Mouse (Mus musculus): ENCODE results near the gene Acap3. TPM values are rescaled to one million over a fixed set of nuclear protein-coding genes. Genes with fewer than 3 reads are reported as not detected.

Acap3 gene
- polyA plus RNA-seq, 1 experiment from 2014 or later: 8.2 TPM

DNA sequence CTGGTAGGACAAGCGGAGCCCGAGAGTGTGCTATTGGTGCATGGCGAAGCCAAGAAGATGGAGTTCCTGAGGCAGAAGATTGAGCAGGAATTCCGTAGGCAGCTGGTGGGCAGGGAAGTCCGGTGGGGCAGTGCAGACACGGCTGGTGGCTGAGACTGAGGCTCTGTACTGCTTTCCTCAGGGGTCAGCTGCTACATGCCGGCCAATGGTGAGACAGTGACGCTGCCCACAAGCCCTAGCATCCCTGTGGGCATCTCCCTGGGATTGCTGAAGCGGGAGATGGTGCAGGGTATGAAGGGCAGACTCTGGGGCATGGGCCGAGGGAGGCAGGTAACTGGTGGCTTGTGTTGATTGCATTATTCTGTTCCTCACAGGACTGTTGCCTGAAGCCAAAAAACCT is 3.9 kb upstream of the Acap3 start:
- 86% methylated on average over 10 of the region's 10 CpGs for WGBS
- no peak for ATAC-seq (replicated peaks; ENCODE audit: insufficient number of reproducible peaks, insufficient read depth, low FRiP score, low read depth)
- H3K9ac ChIP-seq: no peak overlapping the region
- peaks cover 47% of the 10 kb centered on the region for H3K36me3 ChIP-seq
- H3K27ac ChIP-seq: no peak overlapping the region
- peaks cover 16% of the 10 kb centered on the region for H3K4me1 ChIP-seq (replicated peaks)
- H3K4me2 ChIP-seq: no peak overlapping the region
- no peaks in the 10 kb centered on the region for H3K27me3 ChIP-seq
- H3K4me3 ChIP-seq: no peak overlapping the region
- H3K9me3 ChIP-seq (replicated peaks): no peaks in the 10 kb centered on the region

DNA sequence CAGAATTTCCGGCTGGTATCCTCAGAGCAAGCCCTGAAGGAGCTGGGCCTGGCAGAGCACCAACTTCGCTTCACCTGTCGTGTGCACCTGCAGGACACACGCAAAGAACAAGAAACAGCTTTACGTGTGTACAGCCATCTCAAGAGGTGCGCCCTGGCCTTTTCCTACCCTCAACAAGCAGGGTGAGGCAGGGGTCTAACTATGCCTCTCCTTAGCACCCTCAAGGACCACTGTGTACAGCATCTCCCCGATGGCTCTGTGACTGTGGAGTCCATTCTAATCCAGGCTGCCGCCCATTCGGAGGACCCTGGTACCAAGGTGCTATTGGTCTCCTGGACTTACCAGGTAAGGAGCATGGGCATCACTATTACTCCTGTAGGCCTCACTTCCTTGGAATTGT is 3.4 kb upstream of the Acap3 start:
- Histone ChIP-seq H3K9me3 (replicated peaks) (no peaks in the 10 kb centered on the region), H3K36me3 (peaks cover 47% of the 10 kb centered on the region), H3K4me3 (no peak overlapping the region), H3K9ac (no peak overlapping the region), H3K4me1 (replicated peaks) (peaks cover 18% of the 10 kb centered on the region), H3K27ac (no peak overlapping the region), H3K4me2 (no peak overlapping the region), H3K27me3 (no peaks in the 10 kb centered on the region)
- 90% methylated on average over 9 of the region's 9 CpGs for WGBS
- no peak for ATAC-seq (replicated peaks; ENCODE audit: insufficient number of reproducible peaks, insufficient read depth, low FRiP score, low read depth)

DNA sequence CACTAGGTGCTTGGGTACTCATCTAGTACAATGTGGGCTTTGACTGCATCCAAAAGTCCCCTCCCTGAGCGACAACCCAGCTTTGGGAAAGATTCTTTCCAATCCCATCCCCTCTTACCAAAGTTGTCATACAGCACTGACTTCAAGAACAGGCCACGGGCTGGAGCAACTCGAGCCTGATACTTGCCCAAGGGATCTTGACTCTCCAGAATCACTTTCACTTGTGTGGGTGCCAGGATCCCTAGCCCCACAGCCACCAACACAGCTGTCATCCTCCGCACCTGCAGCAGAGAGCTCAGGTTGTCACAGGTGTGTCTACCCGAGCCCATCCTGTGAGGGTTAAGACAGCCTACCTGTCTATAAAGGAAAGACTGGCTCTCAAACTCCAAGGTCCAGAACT is 2.3 kb upstream of the Acap3 start:
- ATAC-seq (replicated peaks; ENCODE audit: insufficient number of reproducible peaks, insufficient read depth, low FRiP score, low read depth): no peak
- Histone ChIP-seq H3K9me3 (replicated peaks) (no peaks in the 10 kb centered on the region), H3K27ac (no peak overlapping the region), H3K9ac (no peak overlapping the region), H3K4me3 (no peak overlapping the region), H3K36me3 (peaks cover 47% of the 10 kb centered on the region), H3K4me1 (replicated peaks) (peaks cover 28% of the 10 kb centered on the region), H3K27me3 (no peaks in the 10 kb centered on the region), H3K4me2 (no peak overlapping the region)
- WGBS: 81% methylated on average over 5 of the region's 5 CpGs

DNA sequence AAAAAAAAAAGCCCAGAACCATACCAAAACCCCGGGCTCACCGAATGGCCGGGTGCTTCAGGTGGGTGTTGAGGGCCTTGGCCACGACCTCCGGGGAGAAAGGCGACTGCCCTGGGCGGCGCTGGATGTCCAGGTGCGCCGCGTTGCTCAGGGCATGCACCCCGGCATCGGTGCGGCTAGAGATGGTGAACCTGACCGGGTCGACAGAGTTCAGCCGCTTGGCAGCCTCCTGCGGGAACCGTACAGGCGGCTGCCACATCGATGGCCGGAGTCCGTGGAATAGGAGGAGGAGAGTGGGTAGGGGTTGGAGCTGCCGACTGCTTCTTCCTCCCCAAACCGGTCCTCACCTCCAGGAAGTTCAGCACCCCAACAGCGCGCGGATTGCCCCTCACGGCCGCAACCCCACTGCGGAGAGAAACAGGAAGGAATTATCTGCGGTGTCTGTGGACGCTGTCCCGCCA is 581 bp upstream of the Acap3 start:
- H3K27ac ChIP-seq: no peak overlapping the region
- no peaks in the 10 kb centered on the region for H3K9me3 ChIP-seq (replicated peaks)
- H3K27me3 ChIP-seq: no peaks in the 10 kb centered on the region
- H3K4me1 ChIP-seq (replicated peaks): peaks cover 41% of the 10 kb centered on the region
- peaks cover 35% of the 10 kb centered on the region for H3K36me3 ChIP-seq
- peak overlapping the region; percentile 88 for H3K4me3 ChIP-seq
- ATAC-seq (replicated peaks; ENCODE audit: insufficient number of reproducible peaks, insufficient read depth, low FRiP score, low read depth): no peak
- H3K9ac ChIP-seq: peak overlapping the region; percentile 93
- WGBS: under 1% methylated on average over 34 of the region's 34 CpGs
- peak overlapping the region; percentile 93 for H3K4me2 ChIP-seq

DNA sequence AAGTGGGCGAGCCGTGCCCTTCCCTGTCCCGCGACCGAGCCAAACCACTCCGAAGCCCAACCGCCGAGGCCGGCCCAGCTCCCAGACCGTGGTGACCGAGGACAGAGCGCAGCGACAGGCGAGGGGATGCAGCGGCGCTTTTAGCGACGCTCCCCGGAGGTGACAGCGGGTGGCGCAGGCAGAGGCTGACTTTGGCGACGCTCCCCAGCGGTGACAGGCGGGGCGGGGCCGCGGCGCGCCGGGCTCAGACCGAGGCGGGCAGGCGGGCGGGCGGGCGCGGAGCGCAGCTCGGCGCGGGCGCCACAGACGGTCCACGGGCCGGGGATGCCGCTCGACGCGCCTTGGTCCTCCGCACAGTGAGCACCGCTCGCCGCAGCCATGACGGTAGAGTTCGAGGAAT is 395 bp downstream of the Acap3 start:
- peak overlapping the region; percentile 88 for H3K4me3 ChIP-seq
- peak overlapping the region; percentile 99 for H3K27ac ChIP-seq
- no peaks in the 10 kb centered on the region for H3K9me3 ChIP-seq (replicated peaks)
- ATAC-seq (replicated peaks; ENCODE audit: insufficient number of reproducible peaks, insufficient read depth, low FRiP score, low read depth): peak; percentile 89
- peaks cover 29% of the 10 kb centered on the region for H3K36me3 ChIP-seq
- H3K4me1 ChIP-seq (replicated peaks): peaks cover 41% of the 10 kb centered on the region
- no peaks in the 10 kb centered on the region for H3K27me3 ChIP-seq
- WGBS: under 1% methylated on average over 53 of the region's 56 CpGs
- H3K9ac ChIP-seq: peak overlapping the region; percentile 93
- peak overlapping the region; percentile 93 for H3K4me2 ChIP-seq

DNA sequence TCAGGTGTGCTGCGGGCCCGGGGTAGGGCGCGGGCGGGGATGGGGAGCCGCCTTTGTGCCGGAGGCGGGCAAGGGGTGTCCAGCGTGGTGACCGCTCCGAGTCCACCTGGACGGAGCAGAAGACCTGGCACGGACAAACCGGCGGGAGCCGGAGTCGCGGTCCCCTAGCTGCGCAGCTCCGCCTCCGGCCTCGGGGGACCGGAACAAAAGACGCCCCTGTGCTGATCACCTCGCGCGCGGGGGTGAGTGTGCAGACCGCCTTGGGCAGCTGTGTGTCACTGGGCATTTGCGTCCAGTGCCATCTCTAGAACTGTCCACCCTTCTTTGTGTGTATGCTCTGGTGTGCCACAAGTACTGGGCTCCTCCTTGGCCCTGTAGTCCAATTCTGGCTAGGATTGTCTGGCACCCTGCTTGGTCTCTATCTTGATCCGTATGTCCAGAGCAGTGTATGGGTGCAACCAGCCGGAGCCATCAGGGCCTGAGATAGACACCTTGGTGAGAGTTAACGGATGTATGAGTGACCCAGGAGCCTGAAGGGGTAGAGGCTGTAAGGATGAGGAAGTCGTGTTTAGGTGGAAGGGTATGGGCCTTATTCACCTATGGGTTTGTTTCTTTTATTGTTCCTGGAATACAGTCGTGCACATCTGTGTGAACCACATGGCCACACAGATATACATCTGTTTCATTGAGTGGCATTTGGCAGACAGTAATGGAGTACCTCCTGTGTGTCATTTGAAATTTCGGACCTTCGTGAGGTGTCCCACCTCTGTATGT is 1.0 kb downstream of the Acap3 start:
- Histone ChIP-seq H3K9me3 (replicated peaks) (no peaks in the 10 kb centered on the region), H3K4me3 (peak overlapping the region; percentile 88), H3K27ac (peak overlapping the region; percentile 99), H3K9ac (peak overlapping the region; percentile 93), H3K36me3 (peaks cover 24% of the 10 kb centered on the region), H3K4me1 (replicated peaks) (peaks cover 41% of the 10 kb centered on the region), H3K27me3 (no peaks in the 10 kb centered on the region), H3K4me2 (peak overlapping the region; percentile 93)
- ATAC-seq (replicated peaks; ENCODE audit: insufficient number of reproducible peaks, insufficient read depth, low FRiP score, low read depth): peak; percentile 15; the same call in 1 of the 2 replicates
- 5% methylated on average over 37 of the region's 37 CpGs for WGBS

DNA sequence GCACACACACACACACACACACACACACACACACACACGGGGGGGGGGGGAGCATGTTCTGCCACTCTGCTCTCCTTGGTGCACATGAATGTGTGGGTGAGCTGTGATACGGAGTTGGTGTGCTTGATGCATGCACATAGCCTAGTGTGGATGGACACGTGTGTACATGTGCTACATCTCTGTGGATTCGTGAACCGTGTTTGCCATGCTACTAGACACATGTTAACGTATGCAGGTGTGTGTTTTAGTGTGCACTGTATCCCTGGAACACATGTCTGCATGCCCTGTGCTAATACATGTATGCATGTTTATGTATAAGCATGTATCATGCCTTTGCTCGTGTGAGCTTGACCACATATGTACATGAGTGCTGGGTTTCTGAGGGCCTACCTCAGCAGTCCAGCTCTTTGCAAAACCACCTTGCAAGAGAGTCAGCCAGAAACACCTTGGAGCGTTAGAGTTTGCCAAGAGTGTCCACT is 1.6 kb downstream of the Acap3 start:
- Histone ChIP-seq H3K4me2 (peak overlapping the region; percentile 93), H3K4me1 (replicated peaks) (peaks cover 41% of the 10 kb centered on the region), H3K9me3 (replicated peaks) (no peaks in the 10 kb centered on the region), H3K36me3 (peaks cover 18% of the 10 kb centered on the region), H3K27me3 (no peaks in the 10 kb centered on the region), H3K9ac (0 out of 2 replicates have a peak overlapping the region, but pooled peaks have one; percentile 93), H3K27ac (no peak overlapping the region), H3K4me3 (peak overlapping the region; percentile 88)
- WGBS: 69% methylated on average over 8 of the region's 8 CpGs
- no peak for ATAC-seq (replicated peaks; ENCODE audit: insufficient number of reproducible peaks, insufficient read depth, low FRiP score, low read depth)

DNA sequence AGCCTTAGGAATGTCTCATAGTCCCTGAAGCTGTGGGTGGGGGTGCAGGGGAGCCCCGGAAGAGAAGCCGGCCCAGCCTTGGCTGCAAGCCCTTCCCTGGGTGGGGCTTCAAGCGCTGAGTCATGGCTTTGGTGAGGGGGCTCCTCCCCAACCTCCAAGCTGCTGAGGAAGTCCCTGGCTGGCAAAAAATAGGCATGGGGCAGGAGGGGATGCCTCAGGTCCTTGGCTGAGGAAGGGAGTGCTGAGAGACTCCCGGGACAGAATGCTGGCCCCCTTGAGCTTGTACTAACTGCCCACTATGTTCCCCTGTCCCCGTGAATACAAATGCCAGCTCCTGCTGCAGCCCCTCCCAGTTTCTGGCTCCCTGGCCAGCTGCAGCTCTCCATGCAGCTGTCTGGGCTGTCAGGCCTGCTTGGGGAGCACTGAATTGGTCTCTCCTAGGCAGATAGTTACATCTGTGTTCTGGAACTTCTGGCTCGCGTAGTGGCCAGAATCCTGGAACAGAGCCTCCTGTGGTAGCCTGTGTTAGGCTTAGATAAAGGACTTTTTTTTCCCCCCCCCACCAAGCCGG is 2.8 kb downstream of the Acap3 start:
- 19% methylated on average over 8 of the region's 8 CpGs for WGBS
- peaks cover 41% of the 10 kb centered on the region for H3K4me1 ChIP-seq (replicated peaks)

DNA sequence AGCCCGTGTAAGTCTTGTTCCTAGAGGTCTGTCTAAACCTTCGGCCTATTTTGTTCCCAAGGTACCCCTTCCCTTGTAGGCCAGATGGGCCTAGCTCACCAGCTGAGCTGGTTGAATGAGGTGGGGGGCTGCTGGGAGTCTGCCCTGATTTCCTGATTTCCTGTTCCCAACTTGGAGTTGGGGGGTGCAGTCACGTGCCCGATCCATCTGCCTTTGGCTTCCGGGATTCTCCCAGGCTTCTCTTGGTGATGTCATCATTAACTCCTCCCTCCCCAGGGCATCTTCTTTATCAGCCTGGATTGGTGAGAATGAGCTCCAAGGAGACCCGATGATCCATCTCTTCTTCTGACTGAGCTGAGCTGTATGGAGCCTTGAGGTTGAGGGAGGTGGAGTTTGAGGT is 3.6 kb downstream of the Acap3 start:
- Histone ChIP-seq H3K27ac (0 out of 2 replicates have a peak overlapping the region, but pooled peaks have one; percentile 0), H3K9me3 (replicated peaks) (no peaks in the 10 kb centered on the region), H3K4me1 (replicated peaks) (peaks cover 39% of the 10 kb centered on the region), H3K27me3 (no peaks in the 10 kb centered on the region), H3K9ac (no peak overlapping the region), H3K36me3 (peaks cover 14% of the 10 kb centered on the region), H3K4me2 (peak overlapping the region; percentile 5; the same call in 1 of the 2 replicates), H3K4me3 (no peak overlapping the region)
- WGBS: 33% methylated on average over 6 of the region's 6 CpGs
- ATAC-seq (replicated peaks; ENCODE audit: insufficient number of reproducible peaks, insufficient read depth, low FRiP score, low read depth): no peak

More for the DNA sequence above, 2.8 kb downstream of the Acap3 start:
- H3K27ac ChIP-seq: peak overlapping the region; percentile 0; the same call in 1 of the 2 replicates
- peak overlapping the region; percentile 93 for H3K4me2 ChIP-seq
- peak overlapping the region; percentile 14 for H3K4me3 ChIP-seq
- no peak overlapping the region for H3K9ac ChIP-seq
- ATAC-seq (replicated peaks; ENCODE audit: insufficient number of reproducible peaks, insufficient read depth, low FRiP score, low read depth): no peak
- peaks cover 8% of the 10 kb centered on the region for H3K36me3 ChIP-seq
- H3K27me3 ChIP-seq: no peaks in the 10 kb centered on the region
- no peaks in the 10 kb centered on the region for H3K9me3 ChIP-seq (replicated peaks)

DNA sequence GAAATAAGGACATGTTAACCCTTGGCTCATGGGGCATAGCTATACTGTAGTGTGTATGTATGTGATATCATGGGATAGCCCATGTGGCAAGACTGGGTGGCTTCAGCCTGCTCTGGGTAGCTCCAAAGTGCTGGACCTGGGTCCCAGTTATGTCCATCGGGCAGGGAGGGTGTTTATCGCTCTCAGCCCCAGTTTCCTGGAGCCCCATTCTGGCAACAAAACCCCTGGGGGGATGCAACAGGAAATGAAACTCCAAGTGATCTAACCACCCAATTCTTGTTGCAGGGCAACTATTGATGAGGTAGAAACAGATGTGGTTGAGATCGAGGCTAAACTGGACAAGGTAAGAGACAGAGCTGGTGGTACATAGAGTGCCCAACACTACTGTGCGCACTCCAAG is 4.2 kb downstream of the Acap3 start:
- no peaks in the 10 kb centered on the region for H3K27me3 ChIP-seq
- 93% methylated on average over 4 of the region's 4 CpGs for WGBS

DNA sequence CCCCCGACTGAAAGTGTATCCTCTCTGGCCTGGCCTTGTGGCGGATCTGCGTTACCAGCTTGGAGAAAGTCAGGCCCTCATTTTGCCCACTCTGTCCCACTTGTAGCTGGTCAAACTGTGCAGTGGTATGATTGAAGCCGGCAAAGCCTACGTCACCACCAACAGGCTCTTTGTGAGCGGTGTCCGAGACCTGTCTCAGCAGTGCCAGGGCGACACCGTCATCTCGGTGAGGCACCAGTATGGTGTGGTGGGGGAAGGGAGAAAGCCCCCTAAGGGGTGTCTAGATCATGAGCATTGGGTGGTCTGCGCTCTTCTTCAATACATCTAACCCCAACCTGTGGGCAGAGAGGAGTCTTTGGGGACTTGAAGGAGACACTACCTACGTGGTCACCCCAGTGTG is 4.8 kb downstream of the Acap3 start:
- Histone ChIP-seq H3K4me3 (no peak overlapping the region), H3K9ac (no peak overlapping the region), H3K27ac (no peak overlapping the region), H3K9me3 (replicated peaks) (no peaks in the 10 kb centered on the region), H3K36me3 (peaks cover 14% of the 10 kb centered on the region), H3K4me2 (no peak overlapping the region), H3K4me1 (replicated peaks) (peaks cover 38% of the 10 kb centered on the region), H3K27me3 (no peaks in the 10 kb centered on the region)
- 97% methylated on average over 12 of the region's 12 CpGs for WGBS
- no peak for ATAC-seq (replicated peaks; ENCODE audit: insufficient number of reproducible peaks, insufficient read depth, low FRiP score, low read depth)

More for the DNA sequence above, 4.2 kb downstream of the Acap3 start:
- Histone ChIP-seq H3K9me3 (replicated peaks) (no peaks in the 10 kb centered on the region), H3K9ac (no peak overlapping the region), H3K4me3 (no peak overlapping the region), H3K36me3 (peaks cover 14% of the 10 kb centered on the region), H3K4me2 (no peak overlapping the region), H3K4me1 (replicated peaks) (peaks cover 35% of the 10 kb centered on the region), H3K27ac (no peak overlapping the region)
- ATAC-seq (replicated peaks; ENCODE audit: insufficient number of reproducible peaks, insufficient read depth, low FRiP score, low read depth): no peak
